Mouse (Mus musculus): ENCODE data around the gene Sergef.

DNA sequence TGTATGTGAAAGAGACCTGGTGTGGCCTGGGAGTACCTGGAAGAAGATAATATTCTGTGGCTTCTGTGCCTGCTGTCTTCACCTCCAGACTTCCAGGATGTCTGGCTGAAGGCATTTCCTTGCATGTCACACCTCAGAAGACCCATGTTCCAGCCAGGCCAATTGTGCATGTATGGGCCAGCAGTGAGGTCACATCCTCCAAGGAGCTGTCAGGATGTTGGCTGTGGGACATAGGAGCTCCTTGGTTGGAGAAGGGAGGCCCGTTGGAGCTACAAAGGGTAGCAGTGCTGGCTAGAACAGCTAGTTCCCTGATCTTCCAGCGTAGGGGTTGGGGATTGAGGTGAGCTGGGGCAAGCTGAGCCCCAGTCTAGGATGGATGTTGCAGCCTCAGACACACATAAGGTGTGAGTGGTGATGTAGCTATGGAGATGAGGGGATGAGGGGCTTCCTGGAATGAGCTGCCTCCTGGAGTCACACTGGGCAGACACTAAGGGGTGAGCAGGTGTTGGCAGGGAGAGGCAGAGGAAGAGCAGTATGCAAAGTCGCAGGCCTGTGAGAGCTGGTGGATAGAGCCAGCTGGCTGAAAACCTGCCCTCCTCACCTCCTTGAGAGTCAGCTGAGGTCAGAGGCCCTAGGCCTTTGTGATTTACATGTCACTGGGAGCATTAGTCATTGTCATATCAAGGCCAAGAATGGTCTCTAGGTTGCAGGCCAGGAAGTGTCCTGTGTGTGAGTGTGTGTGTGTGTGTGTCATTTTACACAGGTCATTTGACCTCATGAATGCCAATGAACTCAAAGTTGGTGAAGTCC lies 238.0 kb downstream of the Sergef start:
- TF ChIP-seq POLR2A (IDR thresholded peaks at IDR 0.05; ENCODE audit: borderline replicate concordance, low read depth, low read length) (no peak), CTCF (IDR thresholded peaks at IDR 0.05; ENCODE audit: low read depth, low read length) (no peak)
